Mouse (Mus musculus) embryo, embryonic 10.5 days (tissue): ENCODE measurements around the gene Slc31a1.

ENCODE experiments used
- DNase-seq: peaks from one replicate; pipeline ENCODE4 v3.0.0-alpha.2; 2015; ENCODE audit warnings: low spot score

The Slc31a1 gene

DNA sequence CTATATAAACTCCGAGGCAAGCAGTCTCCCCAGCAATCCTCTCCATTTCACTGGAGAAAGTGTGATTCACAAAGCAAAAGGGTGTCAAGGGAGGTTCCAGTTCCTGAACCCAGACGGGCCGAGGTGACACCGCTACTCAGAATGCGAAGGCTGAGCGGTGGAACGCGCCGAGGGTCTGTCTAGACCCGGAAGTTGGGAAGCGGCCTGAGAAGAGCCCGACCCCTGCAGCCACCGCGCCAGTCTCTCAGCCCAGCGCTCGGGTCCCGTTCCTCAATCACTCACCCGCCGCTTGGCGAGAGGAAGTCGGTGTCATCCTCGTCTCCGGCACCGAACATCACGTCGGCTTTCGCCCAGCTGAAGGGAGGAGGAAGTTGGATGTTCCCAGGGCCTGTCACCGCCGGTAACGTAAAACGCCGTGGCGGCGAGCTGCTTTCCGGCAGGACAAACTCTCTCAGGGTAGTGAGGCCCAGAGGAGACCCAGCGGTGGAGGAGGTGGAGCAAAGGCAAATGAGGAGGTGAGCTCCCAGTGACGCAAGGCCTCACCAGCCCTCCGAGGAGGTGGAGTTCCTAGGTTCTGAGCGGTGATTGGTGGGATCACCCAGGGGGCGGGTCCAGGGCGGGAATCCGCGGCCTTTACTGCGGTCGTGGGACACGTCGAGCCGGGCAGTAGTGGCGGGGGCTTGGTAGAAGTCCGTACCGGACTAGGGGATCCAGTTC is at the start of gene Slc31a1, which contains the start of gene Fkbp15:
TSS of gene Slc31a1 (plus strand) at position 640 of the 717 bp plus-strand sequence.
TSS of gene Fkbp15 (minus strand) at position 461 of the 717 bp plus-strand sequence.
- DNase-seq = peak; percentile 99

- no peak for DNase-seq
Observed at GRCm38 (mm10) chr4:62312821-62313220, 47.7 kb upstream of the Slc31a1 start.

GRCm38 (mm10) chr4:62313641-62314211 is 46.8 kb upstream of the Slc31a1 start:
- DNase-seq = no peak

GRCm38 (mm10) chr4:62314516-62314915 is 46.0 kb upstream of the Slc31a1 start:
- no peak for DNase-seq

DNA sequence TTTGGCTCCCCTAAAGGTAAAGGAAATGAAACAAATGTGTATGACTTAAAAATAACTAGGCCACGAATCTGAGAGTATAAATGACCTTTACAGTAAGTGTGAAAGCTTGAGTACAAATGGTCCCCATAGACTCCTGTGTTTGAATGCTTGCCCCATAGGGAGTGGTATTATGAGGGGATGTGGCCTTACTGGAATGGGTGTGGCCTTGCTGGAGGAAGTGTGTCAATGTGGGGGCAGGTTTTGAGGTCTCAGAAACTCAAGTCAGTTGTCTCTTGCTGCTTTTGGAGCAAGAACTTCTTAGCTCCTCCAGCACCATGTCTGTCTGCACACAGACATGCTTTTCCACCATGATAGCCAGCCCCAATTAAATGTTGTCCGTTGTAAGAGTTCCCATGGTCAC is 44.1 kb upstream of the Slc31a1 start:
- no peak for DNase-seq

- no peak for DNase-seq
Observed at GRCm38 (mm10) chr4:62318294-62318693, 42.2 kb upstream of the Slc31a1 start.

GRCm38 (mm10) chr4:62322684-62323083 is 37.8 kb upstream of the Slc31a1 start:
- no peak for DNase-seq

- no peak for DNase-seq
Observed at GRCm38 (mm10) chr4:62326111-62326510, 34.4 kb upstream of the Slc31a1 start.

DNA sequence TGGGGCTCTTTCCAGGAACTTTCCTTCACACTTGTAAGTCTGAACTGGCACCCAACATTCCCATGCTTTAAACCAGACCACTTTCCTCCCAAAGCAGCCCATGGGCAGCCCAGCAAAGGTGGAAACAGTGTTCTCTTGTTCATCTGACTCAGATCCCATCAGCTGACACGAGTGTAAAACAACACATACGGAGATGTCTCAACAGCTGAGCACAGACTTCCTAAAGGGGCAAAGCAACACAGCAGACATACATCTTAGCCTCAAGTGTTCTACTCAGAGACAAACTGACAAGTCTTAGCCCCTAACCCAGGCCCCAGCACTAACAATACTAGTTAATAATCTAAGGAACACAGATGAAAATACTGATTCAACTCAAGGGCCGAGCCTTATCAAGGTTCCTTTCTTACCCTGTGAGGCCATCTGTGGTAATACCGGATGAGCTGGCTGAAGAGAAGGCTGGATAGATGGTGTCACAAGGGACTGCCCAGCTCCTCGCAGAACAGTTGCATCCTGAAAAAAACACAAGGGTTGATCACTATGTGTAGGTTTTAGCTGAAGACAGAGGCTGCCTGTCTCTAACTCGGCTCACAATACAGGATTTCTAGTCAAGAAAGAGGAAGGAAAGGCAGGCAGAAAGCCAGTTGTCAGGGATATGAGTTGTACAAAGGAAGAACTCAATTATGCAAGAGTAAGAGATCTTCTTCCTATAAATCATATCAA is 31.4 kb upstream of the Slc31a1 start:
- no peak for DNase-seq

DNA sequence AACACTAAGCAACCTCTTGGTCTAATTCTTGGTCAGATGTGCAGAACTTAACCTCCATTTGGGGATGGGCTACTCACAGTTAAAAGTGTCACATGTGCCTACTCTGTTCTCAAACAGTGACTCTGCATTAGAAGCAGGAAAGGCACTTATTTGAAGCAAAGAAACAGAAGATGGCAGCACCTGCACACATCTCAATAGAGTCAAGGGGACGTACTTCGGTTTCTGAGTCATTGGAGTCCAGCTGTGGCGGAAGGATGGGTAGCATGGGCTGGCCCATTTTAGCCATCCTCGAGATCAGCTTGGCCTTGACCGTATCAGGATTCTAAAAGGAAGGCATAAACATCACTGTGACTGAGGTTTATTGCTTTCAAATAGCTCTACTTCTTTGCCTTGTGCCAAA is 28.6 kb upstream of the Slc31a1 start:
- no peak for DNase-seq

DNA sequence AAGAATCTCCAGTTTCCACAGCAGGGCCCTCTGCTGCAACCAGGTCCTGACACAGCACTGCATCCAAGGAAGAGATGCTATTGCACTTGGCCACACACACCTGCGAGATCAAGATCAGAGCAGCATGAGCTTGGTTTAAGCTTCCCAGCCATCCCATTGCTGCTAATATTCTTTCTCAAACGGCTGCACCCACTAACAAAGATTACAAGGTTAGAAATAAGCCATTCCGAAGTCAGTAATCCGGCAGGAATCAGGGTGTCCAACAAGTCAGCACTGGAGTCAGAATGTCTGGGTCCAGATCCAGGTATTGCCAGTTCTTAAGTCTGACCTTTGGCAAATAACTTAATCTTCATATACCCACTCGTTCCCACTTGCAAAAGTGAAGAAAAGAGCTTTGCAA is 22.0 kb upstream of the Slc31a1 start:
- DNase-seq = no peak

DNA sequence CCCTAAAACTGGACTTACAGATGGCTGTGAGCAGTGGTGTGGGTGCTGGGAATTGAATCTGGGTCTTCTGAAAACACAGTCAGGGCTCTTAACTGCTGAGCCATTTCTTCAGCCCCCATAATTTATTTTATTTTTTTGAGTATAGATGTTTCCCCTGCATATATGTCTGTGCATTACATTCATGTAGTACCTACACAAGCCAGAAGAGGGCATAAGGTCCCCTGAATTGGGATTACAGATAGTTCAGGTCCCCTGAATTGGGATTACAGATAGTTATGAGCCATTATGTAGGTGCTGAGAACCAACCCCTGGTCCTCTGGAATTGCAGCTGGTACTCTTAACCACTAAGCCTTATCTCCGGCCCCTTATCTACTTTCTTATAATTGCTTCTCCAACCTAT is 16.5 kb upstream of the Slc31a1 start:
- DNase-seq = peak; percentile 36

GRCm38 (mm10) chr4:62345827-62346226 is 14.7 kb upstream of the Slc31a1 start:
- DNase-seq = no peak

DNA sequence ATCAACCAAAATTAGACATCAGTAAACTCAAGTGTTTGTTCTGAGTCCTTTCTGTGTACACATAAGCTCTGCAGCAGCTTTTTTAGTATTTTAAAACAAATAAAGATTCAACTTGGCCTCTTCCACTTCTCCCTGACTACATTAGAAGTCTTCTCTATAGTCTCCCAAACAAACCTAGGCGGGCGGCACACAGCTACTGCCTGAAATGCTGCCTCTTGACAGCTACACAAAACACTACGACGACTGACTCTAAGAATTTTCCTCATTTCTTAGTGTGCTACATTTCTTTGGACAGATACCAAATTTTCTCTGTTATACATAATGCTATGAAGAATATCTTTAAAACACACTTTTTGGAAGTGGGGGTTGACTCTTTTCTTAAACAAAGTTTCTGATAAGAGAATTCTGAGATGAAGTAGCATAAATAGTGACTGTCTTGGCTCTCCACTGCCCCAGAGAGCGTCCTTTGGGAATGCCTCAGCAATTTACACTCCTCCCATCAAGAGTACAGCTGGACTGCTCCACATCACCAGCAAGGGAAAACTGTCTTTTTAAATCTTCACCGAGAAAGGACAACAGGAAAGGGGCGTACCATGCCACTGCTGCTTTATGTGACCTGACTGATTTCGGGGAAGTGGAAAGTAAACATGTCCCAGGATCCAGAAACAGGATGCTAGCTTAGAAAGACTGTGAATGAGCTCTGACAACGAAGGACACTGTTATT is 12.8 kb upstream of the Slc31a1 start:
- no peak for DNase-seq

- no peak for DNase-seq
Observed at GRCm38 (mm10) chr4:62348329-62348705, 12.2 kb upstream of the Slc31a1 start.

DNA sequence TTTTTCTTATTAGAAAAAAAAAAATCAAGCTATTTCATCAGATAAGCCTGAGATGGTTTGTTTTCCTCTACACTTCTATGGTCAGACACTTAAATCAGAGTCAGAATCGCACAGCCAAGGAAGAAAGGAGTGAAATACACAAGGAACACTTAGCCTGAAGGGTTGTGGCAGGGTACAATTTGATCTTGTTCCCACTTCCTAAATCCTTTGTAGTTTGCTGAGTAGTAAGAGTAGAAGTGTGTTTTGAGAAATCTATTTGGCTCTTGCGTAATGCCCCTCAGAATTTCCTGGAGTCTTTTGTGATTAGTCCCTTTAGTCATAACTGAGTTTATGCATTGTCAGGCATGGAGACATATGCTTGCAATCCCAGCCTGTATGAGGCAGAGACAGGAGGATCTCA is 11.2 kb upstream of the Slc31a1 start:
- no peak for DNase-seq

- no peak for DNase-seq
Observed at GRCm38 (mm10) chr4:62357631-62358148, 2.8 kb upstream of the Slc31a1 start.

- no peak for DNase-seq
Observed at GRCm38 (mm10) chr4:62359256-62359775, 1.2 kb upstream of the Slc31a1 start.

DNA sequence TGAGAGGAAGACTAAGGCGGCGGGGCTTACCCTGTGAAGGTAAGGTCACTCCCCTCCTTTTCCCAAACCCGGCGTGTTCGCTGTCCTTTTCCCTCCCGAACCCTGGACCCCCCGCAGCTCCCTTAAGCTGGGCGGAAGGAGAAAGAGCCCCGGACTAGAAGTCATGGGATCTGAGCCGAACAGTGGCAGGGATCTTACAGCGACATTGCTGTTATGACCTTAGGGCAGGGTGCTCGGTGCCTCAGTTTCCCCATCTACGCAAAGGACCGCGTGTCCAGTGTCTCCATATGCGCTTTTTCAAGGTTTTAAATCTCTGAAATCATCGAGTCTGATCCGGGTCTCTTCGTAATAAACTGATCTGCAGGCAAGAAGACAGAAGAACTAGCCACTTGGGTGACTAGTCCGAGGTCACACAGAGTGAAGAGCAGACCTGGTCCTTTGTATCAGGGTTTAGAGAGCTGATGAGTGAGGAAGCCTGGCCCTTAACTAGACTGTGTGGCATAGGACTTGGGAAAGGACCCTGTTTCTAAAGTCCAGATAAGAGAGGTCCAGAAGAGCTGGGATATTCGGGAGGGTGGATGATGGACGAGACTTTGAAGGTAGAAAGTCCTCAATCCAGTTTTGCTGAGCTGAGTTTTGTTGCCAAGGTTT is 403 bp downstream of the Slc31a1 start:
- no peak for DNase-seq

DNA sequence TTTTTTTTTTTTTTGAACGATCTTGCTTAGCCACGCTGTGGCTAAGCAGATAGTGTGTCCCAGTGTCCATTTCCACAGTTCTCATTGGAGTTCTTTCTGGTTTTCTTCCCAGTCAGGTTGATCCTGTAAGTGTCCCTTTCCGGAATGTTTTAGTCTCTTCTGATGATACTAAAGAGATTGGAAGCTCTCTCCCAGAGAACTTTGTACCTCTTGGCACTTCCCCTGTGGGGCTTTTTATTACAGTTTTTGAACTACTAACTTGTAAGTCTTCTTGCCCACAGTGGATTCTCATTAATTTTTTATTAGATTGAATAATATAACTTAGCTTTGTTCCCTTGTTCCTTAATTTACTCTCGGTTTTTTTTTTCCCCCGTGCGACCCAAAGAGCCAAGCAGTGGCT is 1.0 kb downstream of the Slc31a1 start:
- DNase-seq = peak; percentile 9

DNA sequence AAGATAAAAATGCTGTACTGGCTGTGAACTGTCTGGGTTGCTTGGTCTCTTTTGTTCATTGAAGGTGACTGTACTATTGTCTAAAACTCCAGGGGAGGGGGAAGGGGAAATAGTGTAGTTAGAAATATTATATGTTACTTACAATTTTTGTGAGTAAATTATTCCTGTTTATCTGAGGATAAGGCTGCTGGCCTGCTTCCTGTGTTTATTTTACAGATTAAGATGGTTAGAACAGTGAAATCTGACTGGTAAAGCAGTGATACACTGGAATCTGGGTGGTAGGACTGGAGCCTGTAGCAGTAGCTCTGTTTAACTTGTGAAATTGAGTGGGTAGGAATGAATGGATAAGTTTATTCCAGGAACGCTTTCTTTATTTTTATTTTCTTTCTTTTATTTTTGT is 1.5 kb downstream of the Slc31a1 start:
- DNase-seq = no peak

GRCm38 (mm10) chr4:62362437-62362836 is 1.9 kb downstream of the Slc31a1 start:
- DNase-seq = no peak
